Mouse (Mus musculus) kidney, adult 2 months (tissue): ENCODE results near the gene Morf4l1. TPM values are rescaled to one million over a fixed set of nuclear protein-coding genes. Genes with fewer than 3 reads are reported as not detected.
"Not testable (repeated sequence)": the region's sequence is repeated elsewhere in the genome, so short reads cannot be mapped to it uniquely, and the experiment has no call there.

Experiments used
- DNase-seq: peaks from one replicate; pipeline ENCODE4 v3.0.0; 2021
- H3K27ac ChIP-seq: fragments of 200-500 bp; 2 replicates; pipeline ENCODE4 v1.5.1; 2012; ENCODE audit warnings: low read depth, low read length, control low read depth, inconsistent platforms; ENCODE audit not compliant: insufficient read depth
- H3K27me3 ChIP-seq: fragments of 200-500 bp; replicated peaks from 2 replicates; pipeline ENCODE4 v1.6.1; 2012; ENCODE audit warnings: mild to moderate bottlenecking, moderate library complexity, low read length, inconsistent platforms; ENCODE audit not compliant: control insufficient read depth, insufficient read depth
- H3K36me3 ChIP-seq: fragments of 200-500 bp; 2 replicates; pipeline ENCODE4 v1.6.1; 2012; ENCODE audit warnings: mild to moderate bottlenecking, moderate library complexity, low read length, inconsistent platforms; ENCODE audit not compliant: control insufficient read depth, insufficient read depth
- H3K4me1 ChIP-seq: fragments of 200-500 bp; 2 replicates; pipeline ENCODE4 v1.6.1; 2011; ENCODE audit warnings: low read length; ENCODE audit not compliant: control insufficient read depth, insufficient read depth
- H3K4me3 ChIP-seq: fragments of 200-500 bp; 2 replicates; pipeline ENCODE4 v1.5.1; 2011; ENCODE audit warnings: mild to moderate bottlenecking, low read depth, low read length, control low read depth; ENCODE audit not compliant: insufficient read depth
- CTCF ChIP-seq: fragments of 200-500 bp; conservative IDR thresholded peaks from 2 replicates; pipeline ENCODE4 v1.5.1; 2011; ENCODE audit warnings: low read depth, mild to moderate bottlenecking, control low read depth, low read length, moderate library complexity, mixed read lengths; ENCODE audit not compliant: insufficient read depth, insufficient read length
- POLR2A ChIP-seq: fragments of 200-500 bp; IDR thresholded peaks from one replicate; pipeline ENCODE4 v1.6.1; 2011; ENCODE audit warnings: low read depth, low read length, control low read depth
- WGBS: fragments of 180-500 bp; shearing (Covaris S2); methylation state at CpG from one replicate; pipeline ENCODE4 v1.1.7; 2018; 5-methylcytosine and 5-hydroxymethylcytosine counted together
- polyA plus RNA-seq: library from polyadenylated mRNA; depleted of rRNA; stranded (reverse); fragments of >200 nt; gene quantifications from 2 replicates; pipeline ENCODE4 v1.2.3, GENCODE M21; 2012; rRNA removed

Morf4l1 gene
- polyA plus RNA-seq, 1 experiment = 126 TPM

GRCm38 (mm10) chr9:90047937-90048627 is 66.5 kb downstream of the Morf4l1 start:
- TF ChIP-seq CTCF = no peak
- no peak for TF ChIP-seq POLR2A
- H3K27me3 ChIP-seq = no peaks in the 10 kb centered on the region
- no peaks in the 10 kb centered on the region for H3K4me1 ChIP-seq
- H3K4me3 ChIP-seq = no peak overlapping the region
- peak; percentile 27 for DNase-seq
- H3K36me3 ChIP-seq = no peaks in the 10 kb centered on the region
- 47% methylated on average over 5 of the region's 5 CpGs for WGBS
- no peak overlapping the region for H3K27ac ChIP-seq

GRCm38 (mm10) chr9:90045191-90045590 is 69.4 kb downstream of the Morf4l1 start:
- no peak overlapping the region for H3K4me3 ChIP-seq
- 92% methylated on average over 7 of the region's 7 CpGs for WGBS
- DNase-seq = no peak
- H3K36me3 ChIP-seq = no peaks in the 10 kb centered on the region
- TF ChIP-seq CTCF = no peak
- no peak for TF ChIP-seq POLR2A
- no peaks in the 10 kb centered on the region for H3K4me1 ChIP-seq
- no peak overlapping the region for H3K27ac ChIP-seq
- no peaks in the 10 kb centered on the region for H3K27me3 ChIP-seq

- H3K4me1 ChIP-seq, H3K4me3 ChIP-seq, DNase-seq, H3K27me3 ChIP-seq, H3K27ac ChIP-seq, H3K36me3 ChIP-seq: not testable (repeated sequence)
- 87% methylated on average over 8 of the region's 8 CpGs for WGBS
Observed at GRCm38 (mm10) chr9:90042906-90043305, 71.7 kb downstream of the Morf4l1 start.

Other genes starting within 250 kb of the Morf4l1 start
- gene Rasgrf1, start 204.9 kb downstream of the Morf4l1 start, polyA plus RNA-seq = 0.03 TPM in 1 of 2 replicates, not detected in the other
- gene Ctsh, start 60.6 kb downstream of the Morf4l1 start, polyA plus RNA-seq = 176 and 202 TPM in 2 replicates
- 9.4 and 10.7 TPM in 2 replicates for gene Adamts7, start 48.3 kb upstream of the Morf4l1 start, polyA plus RNA-seq
- gene Tbc1d2b, start 156.0 kb upstream of the Morf4l1 start, polyA plus RNA-seq = 16.4 and 17.5 TPM in 2 replicates